Comparison of ENCODE assay signal across 24 mouse cellular contexts in the genomic region with DNA sequence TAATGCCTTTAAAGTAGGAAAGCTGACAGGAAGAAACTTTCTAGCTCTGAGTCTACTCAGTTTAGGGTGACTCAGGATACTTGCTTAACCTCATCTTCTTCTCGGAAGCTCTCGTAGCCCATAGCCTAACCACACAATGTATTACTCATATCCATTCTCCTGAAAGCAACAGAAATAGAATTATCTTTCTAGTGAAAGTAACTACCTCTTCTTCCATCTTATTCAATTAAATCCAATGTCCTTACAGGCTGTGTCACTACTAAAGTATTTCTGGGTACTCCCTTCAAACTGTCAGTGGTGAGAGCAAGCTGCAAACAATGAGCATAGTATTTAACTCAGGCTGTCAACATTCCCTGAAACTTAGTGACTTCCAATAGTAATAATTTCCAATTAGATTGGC. TPM values are rescaled to one million over a fixed set of nuclear protein-coding genes. Genes with fewer than 3 reads are reported as not detected.
"Had no signal": no experiment of that assay in that cellular context is flagged by ENCODE, and none has a peak within 500 bp of the region (broad histone marks: within the 10 kb centered on the region; RNA-seq: fewer than 3 reads in every experiment).

No protein-coding gene starts in this region.

- H3K27ac ChIP-seq: kidney, postnatal 0 days; left cerebral cortex, adult 2 months; limb, embryonic 12.5 days; limb, embryonic 15.5 days; liver, embryonic 14.5 days; macrophage; midbrain, embryonic 12.5 days; midbrain, embryonic 15.5 days; neural tube, embryonic 13.5 days had no signal

- H3K4me1 ChIP-seq: limb, embryonic 12.5 days; limb, embryonic 15.5 days; midbrain, embryonic 12.5 days; midbrain, embryonic 15.5 days; neural tube, embryonic 13.5 days had no signal

- DNase-seq: kidney, postnatal 25 days; layer of hippocampus, postnatal 36 days; left cerebral cortex, postnatal 4 days; liver, postnatal 0 days; lung, embryonic 14.5 days; retina, postnatal 1 day; thymus, adult 18-20 months; thymus, postnatal 36 days had no signal

- ATAC-seq: liver, postnatal 0 days; lung, postnatal 0 days; midbrain, embryonic 15.5 days had no signal

- H3K4me3 ChIP-seq: left cerebral cortex, adult 2 months; limb, embryonic 12.5 days; limb, embryonic 15.5 days; midbrain, embryonic 12.5 days; midbrain, embryonic 15.5 days; neural tube, embryonic 13.5 days had no signal

- H3K9me3 ChIP-seq: limb, embryonic 12.5 days; limb, embryonic 15.5 days; midbrain, embryonic 12.5 days; midbrain, embryonic 15.5 days; neural tube, embryonic 13.5 days had no signal

- H3K36me3 ChIP-seq: limb, embryonic 12.5 days; limb, embryonic 15.5 days; midbrain, embryonic 12.5 days; midbrain, embryonic 15.5 days; neural tube, embryonic 13.5 days had no signal

- H3K27me3 ChIP-seq: limb, embryonic 12.5 days; limb, embryonic 15.5 days; midbrain, embryonic 12.5 days; midbrain, embryonic 15.5 days; neural tube, embryonic 13.5 days had no signal

RNA-seq across cellular contexts. Expression of a gene that starts 40.3 kb away (rescaled TPM):
- polyA plus RNA-seq: kidney, postnatal 0 days; large intestine, adult 2 months; limb, embryonic 12.5 days; limb, embryonic 15.5 days; liver, embryonic 11.5 days; liver, embryonic 14.5 days; liver, postnatal 0 days; macrophage; midbrain, embryonic 12.5 days; midbrain, embryonic 15.5 days; neural tube, embryonic 13.5 days; small intestine, adult 2 months; spleen, adult 2 months; stomach, embryonic 16.5 days; urinary bladder, adult 2 months had no signal
